In genomic region chr3:148075841-148076240, GRCm38 (mm10) we compare ENCODE assay signal across 20 mouse cellular contexts.
"Had no signal": no experiment of that assay in that cellular context is flagged by ENCODE, and none has a peak within 500 bp of the region (broad histone marks: within the 10 kb centered on the region; RNA-seq: fewer than 3 reads in every experiment).

No protein-coding gene starts in this region.

- H3K9me3 ChIP-seq: limb, embryonic 12.5 days; limb, embryonic 15.5 days; midbrain, embryonic 15.5 days; neural tube, embryonic 12.5 days; neural tube, embryonic 15.5 days had no signal

- ATAC-seq: liver, postnatal 0 days; lung, postnatal 0 days; midbrain, embryonic 15.5 days had no signal

- DNase-seq: kidney, adult 2 months; kidney, postnatal 36 days; layer of hippocampus, postnatal 36 days; left cerebral cortex, postnatal 4 days; liver, postnatal 0 days; lung, embryonic 14.5 days; thymus, adult 18-20 months; thymus, postnatal 36 days had no signal

- H3K4me3 ChIP-seq: left cerebral cortex, adult 2 months; limb, embryonic 12.5 days; limb, embryonic 15.5 days; megakaryocyte, embryonic 14.5 days; midbrain, embryonic 15.5 days; neural tube, embryonic 12.5 days; neural tube, embryonic 15.5 days had no signal

- H3K4me1 ChIP-seq: limb, embryonic 12.5 days; limb, embryonic 15.5 days; megakaryocyte, embryonic 14.5 days; midbrain, embryonic 15.5 days; neural tube, embryonic 12.5 days; neural tube, embryonic 15.5 days had no signal

- H3K27me3 ChIP-seq: limb, embryonic 12.5 days; limb, embryonic 15.5 days; megakaryocyte, embryonic 14.5 days; midbrain, embryonic 15.5 days; neural tube, embryonic 12.5 days; neural tube, embryonic 15.5 days had no signal

- H3K9ac ChIP-seq: limb, embryonic 12.5 days; limb, embryonic 15.5 days; liver, embryonic 14.5 days; liver, postnatal 0 days; lung, embryonic 14.5 days; midbrain, embryonic 15.5 days; neural tube, embryonic 12.5 days; neural tube, embryonic 15.5 days had no signal

- H3K36me3 ChIP-seq: limb, embryonic 12.5 days; limb, embryonic 15.5 days; midbrain, embryonic 15.5 days; neural tube, embryonic 12.5 days; neural tube, embryonic 15.5 days had no signal

- H3K27ac ChIP-seq: kidney, postnatal 0 days; left cerebral cortex, adult 2 months; limb, embryonic 12.5 days; limb, embryonic 15.5 days; liver, embryonic 14.5 days; midbrain, embryonic 15.5 days; neural tube, embryonic 12.5 days; neural tube, embryonic 15.5 days had no signal

- H3K4me2 ChIP-seq: limb, embryonic 12.5 days; limb, embryonic 15.5 days; liver, embryonic 11.5 days; lung, embryonic 14.5 days; midbrain, embryonic 11.5 days; midbrain, embryonic 15.5 days; neural tube, embryonic 12.5 days; neural tube, embryonic 15.5 days had no signal
